Mouse (Mus musculus): ENCODE results near the gene Emsy. TPM values are rescaled to one million over a fixed set of nuclear protein-coding genes. Genes with fewer than 3 reads are reported as not detected.

The Emsy gene
- polyA plus RNA-seq, 1 experiment from 2014 or later: 34.0 TPM

- no peak overlapping the region for H3K27ac ChIP-seq (replicated peaks; ENCODE audit: low read depth, low read length)
- DNase-seq (ENCODE audit: low spot score): no peak
- H3K36me3 ChIP-seq (ENCODE audit: control insufficient read depth, insufficient read depth, low read length): no peaks in the 10 kb centered on the region
- H3K4me3 ChIP-seq (ENCODE audit: low read depth, low read length): no peak overlapping the region
- H3K9ac ChIP-seq (ENCODE audit: low read depth, low read length): no peak overlapping the region
- WGBS: 68% methylated on average over 3 of the region's 3 CpGs
- no peaks in the 10 kb centered on the region for H3K27me3 ChIP-seq (replicated peaks; ENCODE audit: control insufficient read depth, insufficient read depth, low read length)
- peaks cover 8% of the 10 kb centered on the region; the same call in 1 of the 2 replicates for H3K4me1 ChIP-seq (ENCODE audit: control insufficient read depth, insufficient read depth, low read length)
- no peaks in the 10 kb centered on the region for H3K9me3 ChIP-seq (ENCODE audit: control insufficient read depth, low read length)
- no peak for ATAC-seq (ENCODE audit: low read depth)
- no peak overlapping the region for H3K4me2 ChIP-seq (ENCODE audit: low read depth, low read length)
Measured at GRCm38 (mm10) chr7:98551041-98551440, 105.5 kb downstream of the Emsy start.

DNA sequence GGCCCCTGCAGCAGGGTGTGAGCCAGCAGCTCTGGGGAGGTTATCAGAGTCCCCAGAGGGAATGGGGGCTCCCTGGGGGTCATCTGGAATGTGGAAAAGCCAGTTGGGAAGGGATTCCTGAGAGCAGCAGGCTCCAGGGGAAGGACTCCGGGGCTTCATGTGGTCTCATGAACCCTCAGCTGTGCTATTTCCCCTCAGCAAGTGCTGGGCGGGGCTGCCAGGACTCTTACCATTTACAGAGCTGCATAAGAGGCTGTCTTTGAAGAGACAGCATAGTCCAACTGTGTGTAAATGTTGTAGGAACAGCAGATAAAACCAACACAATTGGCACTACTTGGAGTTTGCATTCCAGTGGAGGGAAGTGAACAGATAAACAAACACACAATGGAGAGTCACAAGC is 106.0 kb downstream of the Emsy start:
- Histone ChIP-seq H3K4me2 (ENCODE audit: low read depth, low read length) (no peak overlapping the region), H3K27ac (replicated peaks; ENCODE audit: low read depth, low read length) (no peak overlapping the region; the same call in 1 of the 2 replicates), H3K9me3 (ENCODE audit: control insufficient read depth, low read length) (no peaks in the 10 kb centered on the region), H3K4me3 (ENCODE audit: low read depth, low read length) (no peak overlapping the region), H3K9ac (ENCODE audit: low read depth, low read length) (no peak overlapping the region), H3K4me1 (ENCODE audit: control insufficient read depth, insufficient read depth, low read length) (peaks cover 8% of the 10 kb centered on the region; the same call in 1 of the 2 replicates), H3K27me3 (replicated peaks; ENCODE audit: control insufficient read depth, insufficient read depth, low read length) (no peaks in the 10 kb centered on the region), H3K36me3 (ENCODE audit: control insufficient read depth, insufficient read depth, low read length) (no peaks in the 10 kb centered on the region)
- WGBS: 24% methylated on average over 2 of the region's 2 CpGs
- ATAC-seq (ENCODE audit: low read depth) (0 out of 2 replicates have a peak, but pooled peaks have one; percentile 15), DNase-seq (ENCODE audit: low spot score) (peak; percentile 54)

GRCm38 (mm10) chr7:98548839-98549238 is 107.7 kb downstream of the Emsy start:
- ATAC-seq (ENCODE audit: low read depth): no peak
- H3K27me3 ChIP-seq (replicated peaks; ENCODE audit: control insufficient read depth, insufficient read depth, low read length): no peaks in the 10 kb centered on the region
- H3K9me3 ChIP-seq (ENCODE audit: control insufficient read depth, low read length): no peaks in the 10 kb centered on the region
- no peak overlapping the region for H3K9ac ChIP-seq (ENCODE audit: low read depth, low read length)
- peak; percentile 45 for DNase-seq (ENCODE audit: low spot score)
- peaks cover 8% of the 10 kb centered on the region; the same call in 1 of the 2 replicates for H3K4me1 ChIP-seq (ENCODE audit: control insufficient read depth, insufficient read depth, low read length)
- no peaks in the 10 kb centered on the region for H3K36me3 ChIP-seq (ENCODE audit: control insufficient read depth, insufficient read depth, low read length)
- no peak overlapping the region for H3K4me3 ChIP-seq (ENCODE audit: low read depth, low read length)
- WGBS: 29% methylated on average over 3 of the region's 3 CpGs
- no peak overlapping the region for H3K27ac ChIP-seq (replicated peaks; ENCODE audit: low read depth, low read length)
- no peak overlapping the region for H3K4me2 ChIP-seq (ENCODE audit: low read depth, low read length)

GRCm38 (mm10) chr7:98544556-98544955 is 112.0 kb downstream of the Emsy start:
- H3K27ac ChIP-seq (replicated peaks; ENCODE audit: low read depth, low read length): no peak overlapping the region
- no peak for ATAC-seq (ENCODE audit: low read depth)
- H3K4me3 ChIP-seq (ENCODE audit: low read depth, low read length): no peak overlapping the region

DNA sequence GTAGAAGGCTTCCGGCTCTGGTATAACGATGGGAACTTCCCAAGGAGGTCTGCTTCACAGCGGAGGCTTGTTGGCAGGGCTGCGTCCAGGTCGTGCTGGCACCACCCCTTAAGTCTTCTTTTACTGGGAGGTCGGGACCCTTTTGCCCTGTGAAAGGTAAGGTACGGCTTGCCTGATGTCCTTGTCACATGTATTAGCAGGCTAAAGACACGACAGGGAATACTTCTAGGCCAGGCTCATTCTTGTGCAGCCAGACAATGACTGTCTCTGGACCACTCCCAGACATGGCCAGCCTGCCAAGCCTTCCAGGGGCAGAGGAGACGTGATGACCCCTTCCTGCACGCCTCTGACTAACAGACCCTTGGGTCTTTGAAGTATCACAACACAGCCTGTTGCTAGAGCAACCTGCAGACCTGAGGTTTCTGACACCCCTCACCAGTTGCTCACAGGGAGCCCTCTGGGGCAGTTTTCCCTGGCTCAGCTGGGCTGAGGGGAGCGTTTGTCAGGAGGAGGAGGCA is 112.7 kb downstream of the Emsy start:
- Histone ChIP-seq H3K36me3 (ENCODE audit: control insufficient read depth, insufficient read depth, low read length) (no peaks in the 10 kb centered on the region), H3K9me3 (ENCODE audit: control insufficient read depth, low read length) (no peaks in the 10 kb centered on the region), H3K4me1 (ENCODE audit: control insufficient read depth, insufficient read depth, low read length) (0 out of 2 replicates have a peak, but pooled peaks cover 4% of the 10 kb centered on the region), H3K4me3 (ENCODE audit: low read depth, low read length) (no peak overlapping the region), H3K9ac (ENCODE audit: low read depth, low read length) (no peak overlapping the region), H3K27ac (replicated peaks; ENCODE audit: low read depth, low read length) (no peak overlapping the region), H3K4me2 (ENCODE audit: low read depth, low read length) (no peak overlapping the region), H3K27me3 (replicated peaks; ENCODE audit: control insufficient read depth, insufficient read depth, low read length) (no peaks in the 10 kb centered on the region)
- no peak for DNase-seq (ENCODE audit: low spot score)
- no peak for ATAC-seq (ENCODE audit: low read depth)
- 62% methylated on average over 10 of the region's 11 CpGs for whole genome bisulfite sequencing

More at GRCm38 (mm10) chr7:98544556-98544955, 112.0 kb downstream of the Emsy start:
- H3K9me3 ChIP-seq (ENCODE audit: control insufficient read depth, low read length): no peaks in the 10 kb centered on the region
- no peaks in the 10 kb centered on the region for H3K36me3 ChIP-seq (ENCODE audit: control insufficient read depth, insufficient read depth, low read length)
- DNase-seq (ENCODE audit: low spot score): no peak
- no peak overlapping the region for H3K9ac ChIP-seq (ENCODE audit: low read depth, low read length)
- WGBS: 90% methylated on average over 2 of the region's 3 CpGs
- H3K27me3 ChIP-seq (replicated peaks; ENCODE audit: control insufficient read depth, insufficient read depth, low read length): no peaks in the 10 kb centered on the region
- H3K4me1 ChIP-seq (ENCODE audit: control insufficient read depth, insufficient read depth, low read length): 0 out of 2 replicates have a peak, but pooled peaks cover 4% of the 10 kb centered on the region
- H3K4me2 ChIP-seq (ENCODE audit: low read depth, low read length): no peak overlapping the region

- no peak overlapping the region for H3K9ac ChIP-seq (ENCODE audit: low read depth, low read length)
- no peak overlapping the region for H3K27ac ChIP-seq (replicated peaks; ENCODE audit: low read depth, low read length)
- no peaks in the 10 kb centered on the region for H3K9me3 ChIP-seq (ENCODE audit: control insufficient read depth, low read length)
- no peaks in the 10 kb centered on the region for H3K36me3 ChIP-seq (ENCODE audit: control insufficient read depth, insufficient read depth, low read length)
- no peak overlapping the region for H3K4me3 ChIP-seq (ENCODE audit: low read depth, low read length)
- peak; percentile 34 for DNase-seq (ENCODE audit: low spot score)
- H3K4me1 ChIP-seq (ENCODE audit: control insufficient read depth, insufficient read depth, low read length): peaks cover 10% of the 10 kb centered on the region
- no peak overlapping the region for H3K4me2 ChIP-seq (ENCODE audit: low read depth, low read length)
- no peaks in the 10 kb centered on the region for H3K27me3 ChIP-seq (replicated peaks; ENCODE audit: control insufficient read depth, insufficient read depth, low read length)
- WGBS: 49% methylated on average over 6 of the region's 6 CpGs
- ATAC-seq (ENCODE audit: low read depth): no peak
Measured at GRCm38 (mm10) chr7:98542731-98543142, 113.8 kb downstream of the Emsy start.

DNA sequence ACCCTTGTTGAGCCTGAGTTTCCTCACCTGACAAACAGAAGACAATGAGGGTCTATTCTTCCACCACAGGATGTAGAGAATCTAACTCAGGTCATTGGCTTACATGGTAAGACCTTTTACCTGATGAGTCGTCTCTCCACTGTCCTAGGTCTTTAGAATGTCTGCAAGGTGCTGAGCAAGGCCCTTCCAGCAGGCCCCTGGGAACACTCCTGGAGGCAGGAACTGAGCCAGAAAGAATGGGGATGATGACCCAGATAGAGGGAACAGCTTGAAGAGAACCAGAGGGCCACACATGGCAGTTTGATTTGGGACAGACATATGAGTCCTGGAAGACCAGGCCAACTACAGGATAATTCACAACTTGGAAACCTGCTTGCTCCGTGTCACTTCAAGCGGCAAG is 114.3 kb downstream of the Emsy start:
- DNase-seq (ENCODE audit: low spot score) (no peak), ATAC-seq (ENCODE audit: low read depth) (no peak)
- H3K4me3 ChIP-seq (ENCODE audit: low read depth, low read length): no peak overlapping the region
- H3K36me3 ChIP-seq (ENCODE audit: control insufficient read depth, insufficient read depth, low read length): no peaks in the 10 kb centered on the region
- H3K4me1 ChIP-seq (ENCODE audit: control insufficient read depth, insufficient read depth, low read length): peaks cover 15% of the 10 kb centered on the region
- H3K4me2 ChIP-seq (ENCODE audit: low read depth, low read length): no peak overlapping the region
- H3K9ac ChIP-seq (ENCODE audit: low read depth, low read length): no peak overlapping the region
- no peaks in the 10 kb centered on the region for H3K9me3 ChIP-seq (ENCODE audit: control insufficient read depth, low read length)
- WGBS: 92% methylated on average over 3 of the region's 3 CpGs
- no peaks in the 10 kb centered on the region for H3K27me3 ChIP-seq (replicated peaks; ENCODE audit: control insufficient read depth, insufficient read depth, low read length)
- no peak overlapping the region for H3K27ac ChIP-seq (replicated peaks; ENCODE audit: low read depth, low read length)

- Histone ChIP-seq H3K9me3 (ENCODE audit: control insufficient read depth, low read length) (no peaks in the 10 kb centered on the region), H3K36me3 (ENCODE audit: control insufficient read depth, insufficient read depth, low read length) (no peaks in the 10 kb centered on the region), H3K4me1 (ENCODE audit: control insufficient read depth, insufficient read depth, low read length) (peaks cover 17% of the 10 kb centered on the region), H3K27ac (replicated peaks; ENCODE audit: low read depth, low read length) (no peak overlapping the region), H3K9ac (ENCODE audit: low read depth, low read length) (no peak overlapping the region), H3K4me2 (ENCODE audit: low read depth, low read length) (no peak overlapping the region), H3K27me3 (replicated peaks; ENCODE audit: control insufficient read depth, insufficient read depth, low read length) (no peaks in the 10 kb centered on the region), H3K4me3 (ENCODE audit: low read depth, low read length) (no peak overlapping the region)
- ATAC-seq (ENCODE audit: low read depth): no peak
- no peak for DNase-seq (ENCODE audit: low spot score)
- WGBS: 93% methylated on average over 5 of the region's 5 CpGs
Measured at GRCm38 (mm10) chr7:98541564-98541963, 115.0 kb downstream of the Emsy start.

DNA sequence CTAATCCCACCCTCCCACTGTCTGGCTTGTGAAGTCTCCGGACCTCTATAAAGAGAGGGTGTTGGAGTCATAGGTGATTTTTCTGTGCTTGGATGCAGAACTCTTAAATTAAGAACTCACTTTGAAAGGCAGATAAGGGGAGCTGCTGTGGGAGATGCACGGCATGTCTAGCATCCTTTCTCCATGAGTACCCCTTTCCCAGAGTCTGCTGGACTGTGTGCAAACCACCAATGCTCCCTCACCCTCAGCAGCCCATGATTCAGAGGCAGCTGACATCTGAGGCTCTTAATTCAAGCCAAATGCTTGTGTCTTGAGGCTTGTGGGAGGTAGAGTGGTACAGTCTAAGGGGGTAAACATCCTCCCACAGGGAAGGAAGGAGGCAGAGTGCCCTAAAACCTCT is 115.7 kb downstream of the Emsy start:
- Histone ChIP-seq H3K4me2 (ENCODE audit: low read depth, low read length) (no peak overlapping the region), H3K27me3 (replicated peaks; ENCODE audit: control insufficient read depth, insufficient read depth, low read length) (no peaks in the 10 kb centered on the region), H3K9ac (ENCODE audit: low read depth, low read length) (no peak overlapping the region), H3K27ac (replicated peaks; ENCODE audit: low read depth, low read length) (no peak overlapping the region), H3K36me3 (ENCODE audit: control insufficient read depth, insufficient read depth, low read length) (no peaks in the 10 kb centered on the region), H3K9me3 (ENCODE audit: control insufficient read depth, low read length) (no peaks in the 10 kb centered on the region), H3K4me3 (ENCODE audit: low read depth, low read length) (no peak overlapping the region), H3K4me1 (ENCODE audit: control insufficient read depth, insufficient read depth, low read length) (peaks cover 17% of the 10 kb centered on the region)
- WGBS: 33% methylated on average over 2 of the region's 2 CpGs
- DNase-seq (ENCODE audit: low spot score) (peak; percentile 53), ATAC-seq (ENCODE audit: low read depth) (no peak)
